Mouse (Mus musculus): Measurements from ENCODE around the gene Txlnb.

DNA sequence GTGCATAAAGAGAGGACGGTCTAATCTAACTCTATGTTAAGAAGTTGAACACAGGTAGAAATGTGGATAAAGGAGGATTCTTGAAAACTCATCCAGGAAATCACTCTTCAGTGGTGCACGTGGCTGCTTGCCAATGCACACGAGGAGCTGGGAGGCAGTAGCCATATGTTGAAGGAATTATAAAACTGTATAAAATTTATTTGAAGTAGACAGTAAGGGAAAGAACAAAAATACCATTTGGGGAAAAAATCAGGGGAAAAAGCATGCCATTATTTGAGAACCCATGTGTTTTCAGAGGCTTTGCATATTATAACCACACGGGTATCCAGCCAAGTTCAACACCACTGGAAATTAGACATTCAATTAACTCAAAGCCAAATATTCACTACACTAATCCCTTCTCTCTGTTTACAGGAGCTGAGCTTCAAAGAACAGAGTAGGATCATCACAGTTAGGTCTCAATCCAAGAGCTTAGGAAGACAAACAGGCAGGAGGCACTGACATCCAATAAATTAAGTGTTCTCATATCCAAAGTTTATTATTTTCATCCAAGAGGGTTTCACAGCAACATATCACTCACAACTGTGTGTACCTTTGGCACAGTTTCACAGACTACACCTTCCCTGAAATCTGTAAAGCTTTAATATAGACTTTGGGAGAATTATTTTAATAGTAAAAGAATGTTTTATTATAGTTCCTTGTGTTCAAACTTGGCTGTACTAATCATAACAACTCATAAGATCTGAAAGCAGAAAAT, 48.9 kb downstream of the Txlnb start:
- no peak for TF ChIP-seq CTCF (IDR thresholded peaks at IDR 0.05; ENCODE audit: control insufficient read depth, insufficient read depth, low read length)
- TF ChIP-seq POLR2A (IDR thresholded peaks at IDR 0.05; ENCODE audit: borderline replicate concordance, control insufficient read depth, low read depth, low read length): no peak
